Mouse (Mus musculus) liver, embryonic 11.5 days (tissue): Measurements from ENCODE around the gene Cemip. TPM values are rescaled to one million over a fixed set of nuclear protein-coding genes. Genes with fewer than 3 reads are reported as not detected.
"Not testable (repeated sequence)": the region's sequence is repeated elsewhere in the genome, so short reads cannot be mapped to it uniquely, and the experiment has no call there.

Experiments
- ATAC-seq: fragments of 200-750 bp; cut with Nextera tagmentation; replicated peaks from 2 replicates; pipeline ENCODE4 v1.8.0; 2017; ENCODE audit warnings: moderate number of reproducible peaks, mild to moderate bottlenecking, moderate TSS enrichment, moderate library complexity; ENCODE audit not compliant: low FRiP score
- DNase-seq: peaks from one replicate; pipeline ENCODE4 v3.0.0-alpha.2; 2017; ENCODE audit warnings: low spot score
- H3K27ac ChIP-seq: fragments of 300-500 bp; sonication (generic); 2 replicates; pipeline ENCODE4 v1.5.1; 2014; ENCODE audit warnings: mild to moderate bottlenecking, low read depth, low read length, control low read depth
- H3K27me3 ChIP-seq: fragments of 300-500 bp; sonication (generic); replicated peaks from 2 replicates; pipeline ENCODE4 v1.6.1; 2014; ENCODE audit warnings: low read length, mixed read lengths; ENCODE audit not compliant: control insufficient read depth, insufficient read depth
- H3K36me3 ChIP-seq: fragments of 300-500 bp; sonication (generic); 2 replicates; pipeline ENCODE4 v1.6.1; 2014; ENCODE audit warnings: mild to moderate bottlenecking, low read length, moderate library complexity, mixed read lengths; ENCODE audit not compliant: control insufficient read depth, insufficient read depth
- H3K4me1 ChIP-seq: fragments of 300-500 bp; sonication (generic); replicated peaks from 2 replicates; pipeline ENCODE4 v1.6.1; 2014; ENCODE audit warnings: low read length, mixed read lengths; ENCODE audit not compliant: control insufficient read depth, insufficient read depth
- H3K4me2 ChIP-seq: fragments of 300-500 bp; sonication (generic); 2 replicates; pipeline ENCODE4 v1.6.1; 2014; ENCODE audit warnings: mild to moderate bottlenecking, control low read depth, moderate library complexity
- H3K4me3 ChIP-seq: fragments of 300-500 bp; sonication (generic); 2 replicates; pipeline ENCODE4 v1.5.1; 2014; ENCODE audit warnings: low read depth, low read length, control low read depth
- H3K9ac ChIP-seq: fragments of 300-500 bp; sonication (generic); 2 replicates; pipeline ENCODE4 v1.6.1; 2014; ENCODE audit warnings: low read depth, low read length, control low read depth
- H3K9me3 ChIP-seq: fragments of 300-500 bp; sonication (generic); 2 replicates; pipeline ENCODE4 v1.6.1; 2016; ENCODE audit warnings: low read length, inconsistent platforms, mixed read lengths; ENCODE audit not compliant: control insufficient read depth
- WGBS: fragments of 180-500 bp; shearing (Covaris S2); extraction: QIAGEN DNeasy Blood & Tissue Kit; methylation state at CpG from one replicate; pipeline ENCODE4 v1.1.7; 2014; 5-methylcytosine and 5-hydroxymethylcytosine counted together
- polyA plus RNA-seq: library from polyadenylated mRNA; unstranded; fragments of >200 nt; fragmentation: Nextera tagmentation; extraction: Ambion mirVana; gene quantifications from 2 replicates; pipeline ENCODE4 v1.2.1, GENCODE M21; 2014

Gene Cemip
- 0.14 and 0.15 TPM in 2 replicates for polyA plus RNA-seq

DNA sequence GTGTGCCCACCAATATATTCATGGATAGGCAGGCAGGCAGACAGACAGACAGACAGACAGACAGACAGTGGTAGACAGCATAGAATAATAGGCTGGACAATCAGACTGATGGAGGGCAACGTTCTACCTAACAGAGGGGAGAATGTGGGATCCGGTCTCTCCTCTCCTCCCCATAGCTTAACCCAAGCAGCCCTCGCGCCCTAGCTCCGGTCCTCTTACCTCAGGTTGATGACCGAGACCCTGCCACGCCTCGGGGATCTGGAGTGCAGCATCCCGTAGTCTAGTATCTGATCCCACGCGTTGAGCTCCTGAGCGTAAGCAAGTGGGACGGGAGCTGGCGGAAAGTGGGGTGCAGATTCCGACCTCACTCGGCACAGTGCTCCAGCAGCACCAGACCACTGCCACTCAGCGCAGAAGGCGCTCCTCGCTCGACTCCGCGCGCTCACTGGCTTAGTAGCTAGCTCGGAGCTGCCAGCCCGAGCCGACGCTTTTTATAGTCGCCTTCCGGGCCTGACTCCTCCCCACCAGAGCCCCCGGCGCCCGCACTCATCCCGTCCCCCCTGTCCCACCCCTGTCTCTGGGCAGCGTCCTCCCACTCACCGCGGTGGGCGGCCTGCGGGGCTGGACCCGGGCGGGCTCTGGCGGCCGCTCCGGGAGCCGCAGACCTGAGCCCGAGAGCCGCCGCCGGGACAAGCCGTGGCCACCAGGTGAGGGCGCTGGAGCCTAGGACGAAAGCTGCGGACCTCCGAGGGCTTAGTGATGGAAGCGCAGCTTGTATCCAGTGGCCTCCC, at the start of gene Cemip:
TSS of gene Cemip (minus strand) at position 464 of the 791 bp plus-strand sequence.
- Histone ChIP-seq H3K4me1 (no peaks in the 10 kb centered on the region), H3K4me3 (peak within 1 kb of the TSS; percentile 28), H3K9ac (no peak within 1 kb of the TSS), H3K27me3 (peaks cover 34% of the 10 kb centered on the region), H3K36me3 (no peaks in the 10 kb centered on the region), H3K4me2 (peak within 1 kb of the TSS; percentile 56), H3K27ac (no peak within 1 kb of the TSS), H3K9me3 (no peaks in the 10 kb centered on the region)
- DNase-seq (peak; percentile 76), ATAC-seq (peak; percentile 52)
- WGBS: 1% methylated on average over 54 of the region's 54 CpGs

DNA sequence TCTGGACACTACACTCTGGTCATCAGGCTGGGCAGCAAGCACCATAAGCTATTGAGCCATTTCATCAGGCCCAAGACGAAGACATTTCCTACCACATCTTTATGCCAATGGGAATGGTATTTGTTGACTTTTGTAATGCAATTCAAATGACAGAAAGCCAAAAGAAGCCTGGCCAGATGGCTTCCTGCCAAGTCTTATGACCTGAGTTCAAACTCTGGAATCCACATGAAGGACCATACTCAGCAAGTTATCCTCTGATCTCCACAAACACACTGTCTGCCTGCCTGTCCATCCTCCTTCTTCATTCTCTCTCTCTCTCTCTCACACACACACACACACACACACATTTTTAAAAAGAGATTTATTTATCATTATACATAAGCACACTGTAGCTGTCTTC, 46.4 kb upstream of the Cemip start:
- no peaks in the 10 kb centered on the region for H3K36me3 ChIP-seq
- no peak overlapping the region for H3K9ac ChIP-seq
- H3K4me3 ChIP-seq: no peak overlapping the region
- ATAC-seq: no peak
- no peaks in the 10 kb centered on the region for H3K9me3 ChIP-seq
- H3K27me3 ChIP-seq: no peaks in the 10 kb centered on the region
- H3K27ac ChIP-seq: no peak overlapping the region
- 83% methylated on average over 1 of the region's 1 CpGs for WGBS
- peaks cover 16% of the 10 kb centered on the region for H3K4me1 ChIP-seq
- no peak for DNase-seq
- H3K4me2 ChIP-seq: no peak overlapping the region

- no peaks in the 10 kb centered on the region for H3K9me3 ChIP-seq
- H3K4me1 ChIP-seq: peaks cover 16% of the 10 kb centered on the region
- no peak overlapping the region for H3K4me2 ChIP-seq
- ATAC-seq: peak; percentile 46; the same call in 1 of the 2 replicates
- H3K9ac ChIP-seq: no peak overlapping the region
- DNase-seq: no peak
- no peaks in the 10 kb centered on the region for H3K27me3 ChIP-seq
- 78% methylated on average over 4 of the region's 4 CpGs for WGBS
- no peak overlapping the region for H3K4me3 ChIP-seq
- no peaks in the 10 kb centered on the region for H3K36me3 ChIP-seq
- H3K27ac ChIP-seq: no peak overlapping the region
Measured at GRCm38 (mm10) chr7:84131736-84132135, 45.4 kb upstream of the Cemip start.

DNA sequence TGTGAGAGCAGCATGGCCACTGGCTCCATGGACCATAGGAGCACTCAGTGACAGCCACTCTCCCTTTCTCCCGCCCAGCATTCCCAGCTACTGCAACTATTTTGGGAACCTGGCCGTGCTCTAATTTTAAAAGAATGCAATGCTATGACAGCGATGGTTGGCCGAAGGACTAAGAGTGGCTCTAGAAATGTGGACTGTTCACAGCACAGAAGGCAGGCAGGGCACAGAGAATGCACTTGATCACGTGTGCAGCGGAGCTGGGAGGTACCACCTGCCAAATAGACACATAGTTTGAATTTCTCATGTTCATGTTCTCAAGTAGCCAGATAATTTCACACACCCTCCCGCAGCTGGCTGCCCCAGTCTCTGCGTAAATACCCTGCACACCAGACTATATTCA, 42.4 kb upstream of the Cemip start:
- ATAC-seq (no peak), DNase-seq (no peak)
- WGBS: 78% methylated on average over 8 of the region's 8 CpGs
- Histone ChIP-seq H3K4me3 (no peak overlapping the region), H3K27ac (no peak overlapping the region), H3K9me3 (no peaks in the 10 kb centered on the region), H3K27me3 (no peaks in the 10 kb centered on the region), H3K9ac (no peak overlapping the region), H3K4me1 (peaks cover 10% of the 10 kb centered on the region), H3K36me3 (no peaks in the 10 kb centered on the region), H3K4me2 (no peak overlapping the region)

DNA sequence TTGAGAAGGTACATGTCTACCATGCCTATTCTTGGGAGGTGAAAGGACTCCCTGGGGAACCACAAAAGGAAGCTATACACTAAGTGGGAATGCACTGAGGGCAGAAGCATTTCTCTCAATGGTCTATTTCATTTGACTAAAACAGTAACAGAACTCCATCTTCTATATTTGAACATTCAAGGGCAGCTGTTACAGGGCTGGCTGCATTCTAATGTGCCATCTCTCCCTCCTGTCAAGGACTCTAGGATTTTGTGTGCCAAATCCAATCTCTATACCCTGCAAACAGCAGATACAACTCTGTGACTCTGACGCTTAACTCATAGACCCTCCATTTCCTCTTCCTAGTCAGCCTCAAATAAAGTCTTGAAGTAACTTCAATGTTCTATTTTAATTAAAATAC, 39.4 kb upstream of the Cemip start:
- Histone ChIP-seq H3K4me2 (no peak overlapping the region), H3K27me3 (no peaks in the 10 kb centered on the region), H3K4me1 (peaks cover 26% of the 10 kb centered on the region), H3K9ac (no peak overlapping the region), H3K27ac (no peak overlapping the region), H3K4me3 (no peak overlapping the region), H3K36me3 (no peaks in the 10 kb centered on the region), H3K9me3 (no peaks in the 10 kb centered on the region)
- ATAC-seq (no peak), DNase-seq (no peak)
- WGBS: 72% methylated on average over 1 of the region's 1 CpGs

DNA sequence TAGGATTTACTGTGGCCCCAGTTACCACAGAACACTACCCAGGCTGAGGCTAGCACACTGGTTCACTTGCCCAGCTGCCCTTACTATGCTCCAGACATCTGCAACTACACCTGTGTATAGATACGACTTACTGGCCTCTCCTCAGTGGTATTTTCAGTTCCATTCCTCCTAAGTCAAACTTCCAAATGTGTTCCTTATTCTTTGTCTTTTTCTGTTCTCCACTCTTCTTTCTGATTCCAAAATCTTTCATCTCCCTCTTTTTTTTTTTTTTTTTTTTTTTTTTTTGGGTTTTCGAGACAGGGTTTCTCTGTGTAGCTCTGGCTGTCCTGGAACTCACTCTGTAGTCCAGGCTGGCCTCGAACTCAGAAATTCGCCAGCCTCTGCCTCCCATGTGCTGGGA, 37.3 kb upstream of the Cemip start:
- peaks cover 27% of the 10 kb centered on the region for H3K4me1 ChIP-seq
- WGBS: 87% methylated on average over 3 of the region's 4 CpGs
- H3K27me3 ChIP-seq, H3K9ac ChIP-seq, H3K4me3 ChIP-seq, DNase-seq, ATAC-seq, H3K4me2 ChIP-seq, H3K9me3 ChIP-seq, H3K27ac ChIP-seq, H3K36me3 ChIP-seq: not testable (repeated sequence)

DNA sequence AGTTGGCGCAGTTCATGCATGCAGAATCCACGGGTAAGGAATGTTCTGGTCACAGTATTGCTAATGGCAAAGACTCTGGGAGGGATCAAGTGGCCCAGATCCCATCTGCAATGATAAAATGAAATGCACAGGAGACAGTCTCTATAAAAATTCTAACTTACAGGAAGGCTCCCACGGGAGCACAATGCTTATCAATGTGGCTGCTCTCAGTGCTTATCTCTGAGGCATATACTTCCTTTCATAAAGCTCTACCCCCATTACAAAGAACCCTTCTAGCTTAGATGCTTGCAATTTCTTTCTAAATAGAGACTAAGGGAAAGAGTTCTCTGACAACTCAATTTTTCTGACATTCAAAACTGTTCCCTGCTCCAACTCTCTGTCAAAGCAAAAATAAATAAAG, 35.5 kb upstream of the Cemip start:
- Histone ChIP-seq H3K4me3 (no peak overlapping the region), H3K4me2 (no peak overlapping the region), H3K4me1 (peaks cover 27% of the 10 kb centered on the region), H3K36me3 (no peaks in the 10 kb centered on the region), H3K27ac (no peak overlapping the region), H3K27me3 (no peaks in the 10 kb centered on the region), H3K9me3 (no peaks in the 10 kb centered on the region), H3K9ac (no peak overlapping the region)
- no peak for ATAC-seq
- DNase-seq: no peak
- 56% methylated on average over 3 of the region's 3 CpGs for WGBS

DNA sequence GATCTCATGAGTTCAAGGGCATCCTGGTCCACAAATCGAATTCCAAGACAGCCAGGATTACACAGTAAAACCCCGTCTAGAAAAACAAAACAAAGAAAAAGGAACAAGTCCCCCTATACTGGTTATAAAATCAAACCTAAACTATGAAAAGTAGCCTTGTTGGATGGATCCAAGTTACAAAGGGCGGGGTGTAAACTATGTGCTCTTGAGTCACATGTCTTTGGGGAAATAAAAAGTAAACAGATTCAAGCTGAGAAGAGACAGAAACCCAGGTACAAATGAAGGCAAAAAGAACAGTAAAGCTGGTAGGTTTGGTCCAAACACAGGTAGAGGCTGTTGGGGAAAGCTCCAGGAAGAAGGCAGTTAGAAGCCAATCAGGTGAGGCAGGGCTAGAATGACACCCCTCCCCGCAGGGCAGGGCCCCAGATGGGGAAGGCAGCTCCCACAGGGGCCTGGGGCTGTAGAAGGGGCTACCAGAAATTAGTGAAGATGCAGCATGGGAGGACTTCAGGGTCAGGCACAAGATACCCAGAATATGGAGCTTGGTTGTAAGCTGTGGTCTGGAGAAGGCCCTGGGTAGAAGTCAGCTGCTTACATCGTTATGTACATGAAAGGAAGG, 33.9 kb upstream of the Cemip start:
- Histone ChIP-seq H3K9me3 (no peaks in the 10 kb centered on the region), H3K36me3 (no peaks in the 10 kb centered on the region), H3K4me1 (peaks cover 27% of the 10 kb centered on the region), H3K4me2 (no peak overlapping the region), H3K27me3 (no peaks in the 10 kb centered on the region), H3K27ac (no peak overlapping the region), H3K9ac (no peak overlapping the region), H3K4me3 (no peak overlapping the region)
- DNase-seq: no peak
- no peak for ATAC-seq
- WGBS: 58% methylated on average over 5 of the region's 5 CpGs
